Mouse (Mus musculus): ENCODE data around the gene Wwox.

- TF ChIP-seq ZNF384 (IDR thresholded peaks at IDR 0.05; ENCODE audit: low read depth, low read length) (no peak), MAFK (IDR thresholded peaks at IDR 0.05; ENCODE audit: insufficient read depth, low read depth, low read length) (no peak), ZC3H11A (IDR thresholded peaks at IDR 0.05; ENCODE audit: borderline replicate concordance, low read depth, low read length) (no peak)
These were observed 18.8 kb downstream of the Wwox start for GRCm38 (mm10) chr8:114458113-114458784.

All from ES-E14 (cell line).